Mouse (Mus musculus): ENCODE data around the gene Lrpprc. TPM values are rescaled to one million over a fixed set of nuclear protein-coding genes. Genes with fewer than 3 reads are reported as not detected.
"Not testable (repeated sequence)": the region's sequence is repeated elsewhere in the genome, so short reads cannot be mapped to it uniquely, and the experiment has no call there.

Gene Lrpprc
- polyA plus RNA-seq, 1 experiment from 2014 or later = 47.5 TPM

DNA sequence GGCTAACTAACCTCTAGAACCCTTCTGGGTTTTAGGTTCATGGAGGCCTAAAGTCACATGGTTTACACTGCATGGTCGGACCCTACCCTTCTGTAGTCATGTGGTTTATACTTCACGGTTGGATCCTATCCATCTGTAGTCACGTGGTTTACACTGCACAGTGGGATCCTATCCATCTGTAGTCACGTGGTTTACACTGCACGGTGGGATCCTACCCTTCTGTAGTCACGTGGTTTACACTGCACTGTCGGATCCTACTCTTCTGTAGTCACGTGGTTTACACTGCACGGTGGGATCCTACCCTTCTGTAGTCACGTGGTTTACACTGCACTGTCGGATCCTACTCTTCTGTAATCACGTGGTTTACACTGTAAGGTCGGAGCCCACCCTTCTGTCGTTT is 23.6 kb upstream of the Lrpprc start:
- 83% methylated on average over 14 of the region's 14 CpGs for WGBS
- H3K36me3 ChIP-seq (ENCODE audit: control insufficient read depth, insufficient read depth, low read length); H3K27me3 ChIP-seq (ENCODE audit: control insufficient read depth, insufficient read depth, low read depth, low read length); H3K9ac ChIP-seq (ENCODE audit: low read depth, low read length); H3K4me3 ChIP-seq (ENCODE audit: low read depth, low read length); ATAC-seq; H3K9me3 ChIP-seq (replicated peaks; ENCODE audit: control insufficient read depth, low read length, poor library complexity, severe bottlenecking); H3K4me2 ChIP-seq (ENCODE audit: low read length); H3K27ac ChIP-seq (ENCODE audit: low read length); H3K4me1 ChIP-seq (ENCODE audit: control insufficient read depth, insufficient read depth, low read length): not testable (repeated sequence)

DNA sequence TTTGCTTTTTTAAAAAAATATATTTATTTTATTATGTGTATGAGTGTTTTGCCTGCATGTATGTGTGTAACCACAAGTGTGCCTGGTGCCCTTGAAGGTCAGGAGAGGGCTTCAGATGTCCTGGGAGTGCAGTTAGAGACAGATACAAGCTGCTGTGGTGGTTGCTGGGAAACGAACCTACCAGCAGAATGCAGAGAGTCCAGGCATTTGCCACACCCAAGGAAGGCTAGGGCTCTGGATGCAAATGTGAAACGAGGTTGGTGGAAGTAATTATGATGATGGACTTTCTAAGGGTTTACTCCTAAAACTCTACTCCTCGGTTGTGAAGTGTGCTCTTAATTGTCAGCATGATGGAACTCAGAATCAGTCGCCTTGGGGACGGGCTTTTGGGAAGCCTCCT is 1.4 kb upstream of the Lrpprc start:
- Histone ChIP-seq H3K4me1 (ENCODE audit: control insufficient read depth, insufficient read depth, low read length) (peaks cover 20% of the 10 kb centered on the region), H3K36me3 (ENCODE audit: control insufficient read depth, insufficient read depth, low read length) (no peaks in the 10 kb centered on the region), H3K27me3 (ENCODE audit: control insufficient read depth, insufficient read depth, low read depth, low read length) (no peaks in the 10 kb centered on the region), H3K9ac (ENCODE audit: low read depth, low read length) (no peak overlapping the region), H3K4me2 (ENCODE audit: low read length) (no peak overlapping the region; the same call in 1 of the 2 replicates), H3K9me3 (replicated peaks; ENCODE audit: control insufficient read depth, low read length, poor library complexity, severe bottlenecking) (no peaks in the 10 kb centered on the region), H3K4me3 (ENCODE audit: low read depth, low read length) (no peak overlapping the region), H3K27ac (ENCODE audit: low read length) (no peak overlapping the region)
- ATAC-seq = no peak
- 53% methylated on average over 5 of the region's 5 CpGs for WGBS

GRCm38 (mm10) chr17:84791156-84791555 is 567 bp upstream of the Lrpprc start:
- Histone ChIP-seq H3K9ac (ENCODE audit: low read depth, low read length) (peak overlapping the region; percentile 85), H3K9me3 (replicated peaks; ENCODE audit: control insufficient read depth, low read length, poor library complexity, severe bottlenecking) (no peaks in the 10 kb centered on the region), H3K27ac (ENCODE audit: low read length) (peak overlapping the region; percentile 88), H3K36me3 (ENCODE audit: control insufficient read depth, insufficient read depth, low read length) (no peaks in the 10 kb centered on the region), H3K4me2 (ENCODE audit: low read length) (peak overlapping the region; percentile 80), H3K4me1 (ENCODE audit: control insufficient read depth, insufficient read depth, low read length) (peaks cover 20% of the 10 kb centered on the region), H3K27me3 (ENCODE audit: control insufficient read depth, insufficient read depth, low read depth, low read length) (no peaks in the 10 kb centered on the region), H3K4me3 (ENCODE audit: low read depth, low read length) (peak overlapping the region; percentile 98)
- WGBS = 2% methylated on average over 8 of the region's 8 CpGs
- ATAC-seq = peak; percentile 41

- peak; percentile 43; the same call in 1 of the 2 replicates for ATAC-seq
These were observed 546 bp downstream of the Lrpprc start for GRCm38 (mm10) chr17:84790043-84790442.

GRCm38 (mm10) chr17:84788376-84789125 is 2.0 kb downstream of the Lrpprc start:
- Histone ChIP-seq H3K9ac (ENCODE audit: low read depth, low read length) (no peak overlapping the region), H3K4me1 (ENCODE audit: control insufficient read depth, insufficient read depth, low read length) (peaks cover 20% of the 10 kb centered on the region), H3K27ac (ENCODE audit: low read length) (no peak overlapping the region), H3K9me3 (replicated peaks; ENCODE audit: control insufficient read depth, low read length, poor library complexity, severe bottlenecking) (no peaks in the 10 kb centered on the region), H3K36me3 (ENCODE audit: control insufficient read depth, insufficient read depth, low read length) (no peaks in the 10 kb centered on the region), H3K27me3 (ENCODE audit: control insufficient read depth, insufficient read depth, low read depth, low read length) (no peaks in the 10 kb centered on the region), H3K4me2 (ENCODE audit: low read length) (no peak overlapping the region), H3K4me3 (ENCODE audit: low read depth, low read length) (no peak overlapping the region)
- ATAC-seq = no peak
- 92% methylated on average over 20 of the region's 20 CpGs for WGBS

More at GRCm38 (mm10) chr17:84790043-84790442, 546 bp downstream of the Lrpprc start:
- H3K36me3 ChIP-seq (ENCODE audit: control insufficient read depth, insufficient read depth, low read length) = no peaks in the 10 kb centered on the region
- H3K27ac ChIP-seq (ENCODE audit: low read length) = peak overlapping the region; percentile 88
- H3K27me3 ChIP-seq (ENCODE audit: control insufficient read depth, insufficient read depth, low read depth, low read length) = no peaks in the 10 kb centered on the region
- peak overlapping the region; percentile 85 for H3K9ac ChIP-seq (ENCODE audit: low read depth, low read length)
- WGBS = under 1% methylated on average over 21 of the region's 22 CpGs
- peaks cover 20% of the 10 kb centered on the region for H3K4me1 ChIP-seq (ENCODE audit: control insufficient read depth, insufficient read depth, low read length)
- no peaks in the 10 kb centered on the region for H3K9me3 ChIP-seq (replicated peaks; ENCODE audit: control insufficient read depth, low read length, poor library complexity, severe bottlenecking)
- H3K4me2 ChIP-seq (ENCODE audit: low read length) = peak overlapping the region; percentile 80
- peak overlapping the region; percentile 98 for H3K4me3 ChIP-seq (ENCODE audit: low read depth, low read length)

DNA sequence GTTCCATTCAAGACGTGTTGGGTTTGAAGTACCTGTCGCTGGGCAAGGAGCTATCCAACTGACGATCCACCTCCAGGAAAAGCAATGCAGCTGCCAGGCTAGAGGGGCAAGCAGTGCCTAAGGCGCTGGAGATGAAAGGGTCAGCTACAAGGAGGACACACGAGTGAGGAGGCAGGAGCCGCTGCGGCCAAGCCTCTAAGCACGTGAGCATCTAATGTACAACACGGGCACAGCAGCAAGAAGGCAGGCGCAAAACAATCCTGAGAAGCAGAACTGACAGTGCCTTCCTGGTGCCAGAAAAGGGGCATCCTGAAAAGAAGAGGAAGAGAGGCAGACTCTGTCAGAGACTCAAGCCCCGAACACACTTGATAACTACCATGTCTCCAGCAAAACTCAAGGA is 3.1 kb downstream of the Lrpprc start:
- Histone ChIP-seq H3K27me3 (ENCODE audit: control insufficient read depth, insufficient read depth, low read depth, low read length) (no peaks in the 10 kb centered on the region), H3K4me2 (ENCODE audit: low read length) (no peak overlapping the region), H3K27ac (ENCODE audit: low read length) (no peak overlapping the region), H3K36me3 (ENCODE audit: control insufficient read depth, insufficient read depth, low read length) (no peaks in the 10 kb centered on the region), H3K9me3 (replicated peaks; ENCODE audit: control insufficient read depth, low read length, poor library complexity, severe bottlenecking) (no peaks in the 10 kb centered on the region), H3K4me1 (ENCODE audit: control insufficient read depth, insufficient read depth, low read length) (peaks cover 20% of the 10 kb centered on the region), H3K4me3 (ENCODE audit: low read depth, low read length) (no peak overlapping the region), H3K9ac (ENCODE audit: low read depth, low read length) (no peak overlapping the region)
- no peak for ATAC-seq
- WGBS = 95% methylated on average over 11 of the region's 11 CpGs

GRCm38 (mm10) chr17:84786911-84787310 is 3.7 kb downstream of the Lrpprc start:
- WGBS = 96% methylated on average over 8 of the region's 8 CpGs
- H3K9me3 ChIP-seq (replicated peaks; ENCODE audit: control insufficient read depth, low read length, poor library complexity, severe bottlenecking) = no peaks in the 10 kb centered on the region
- ATAC-seq = no peak
- no peak overlapping the region for H3K4me2 ChIP-seq (ENCODE audit: low read length)
- H3K9ac ChIP-seq (ENCODE audit: low read depth, low read length) = no peak overlapping the region
- H3K27ac ChIP-seq (ENCODE audit: low read length) = no peak overlapping the region
- H3K27me3 ChIP-seq (ENCODE audit: control insufficient read depth, insufficient read depth, low read depth, low read length) = no peaks in the 10 kb centered on the region
- no peaks in the 10 kb centered on the region for H3K36me3 ChIP-seq (ENCODE audit: control insufficient read depth, insufficient read depth, low read length)
- H3K4me3 ChIP-seq (ENCODE audit: low read depth, low read length) = no peak overlapping the region
- peaks cover 16% of the 10 kb centered on the region for H3K4me1 ChIP-seq (ENCODE audit: control insufficient read depth, insufficient read depth, low read length)

DNA sequence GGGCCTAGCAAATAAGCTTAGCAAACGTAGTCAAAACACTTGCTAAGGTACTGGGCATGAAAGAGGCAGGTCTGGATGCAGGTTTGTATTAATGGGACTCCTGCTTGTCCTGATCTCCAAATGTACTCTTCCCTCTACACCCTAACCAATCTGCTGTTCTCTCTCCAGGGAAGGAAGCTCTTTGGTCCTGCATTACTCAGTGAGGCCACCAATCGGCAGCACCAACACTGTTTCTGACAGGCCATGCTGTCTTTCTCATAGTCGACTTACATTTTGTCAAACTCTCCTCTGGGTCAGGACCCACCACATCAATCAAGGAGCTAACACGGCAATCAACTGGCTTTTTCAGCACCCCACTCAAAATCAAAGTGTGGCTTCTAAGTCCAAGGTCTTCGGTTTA is 5.4 kb downstream of the Lrpprc start:
- no peaks in the 10 kb centered on the region for H3K27me3 ChIP-seq (ENCODE audit: control insufficient read depth, insufficient read depth, low read depth, low read length)
- H3K9me3 ChIP-seq (replicated peaks; ENCODE audit: control insufficient read depth, low read length, poor library complexity, severe bottlenecking) = no peaks in the 10 kb centered on the region
- no peak overlapping the region for H3K27ac ChIP-seq (ENCODE audit: low read length)
- no peak for ATAC-seq
- 87% methylated on average over 5 of the region's 5 CpGs for WGBS
- no peak overlapping the region for H3K9ac ChIP-seq (ENCODE audit: low read depth, low read length)
- peaks cover 9% of the 10 kb centered on the region for H3K4me1 ChIP-seq (ENCODE audit: control insufficient read depth, insufficient read depth, low read length)
- H3K36me3 ChIP-seq (ENCODE audit: control insufficient read depth, insufficient read depth, low read length) = no peaks in the 10 kb centered on the region
- no peak overlapping the region for H3K4me2 ChIP-seq (ENCODE audit: low read length)
- H3K4me3 ChIP-seq (ENCODE audit: low read depth, low read length) = no peak overlapping the region

DNA sequence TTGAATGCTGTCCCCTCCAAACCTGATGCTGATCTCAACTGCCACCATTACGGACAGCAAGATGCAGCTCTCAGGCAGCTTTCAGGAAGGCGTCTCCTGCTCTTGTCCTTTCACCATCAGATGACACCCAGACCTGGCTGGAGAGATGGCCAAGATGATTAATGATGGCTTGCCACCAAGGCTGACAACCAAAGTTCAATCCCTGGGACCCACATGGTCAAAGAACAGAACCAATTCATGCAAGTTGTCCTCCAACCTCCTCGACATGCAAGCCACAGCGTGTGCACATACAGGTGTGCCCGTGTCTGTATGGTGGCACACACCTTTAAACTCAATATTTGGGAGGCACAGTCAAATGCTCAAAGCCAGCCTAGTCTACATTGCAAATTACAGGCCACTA is 7.1 kb downstream of the Lrpprc start:
- no peak overlapping the region for H3K9ac ChIP-seq (ENCODE audit: low read depth, low read length)
- 97% methylated on average over 5 of the region's 5 CpGs for WGBS
- no peaks in the 10 kb centered on the region for H3K36me3 ChIP-seq (ENCODE audit: control insufficient read depth, insufficient read depth, low read length)
- no peak overlapping the region for H3K4me3 ChIP-seq (ENCODE audit: low read depth, low read length)
- no peak overlapping the region for H3K27ac ChIP-seq (ENCODE audit: low read length)
- no peaks in the 10 kb centered on the region for H3K4me1 ChIP-seq (ENCODE audit: control insufficient read depth, insufficient read depth, low read length)
- no peak overlapping the region for H3K4me2 ChIP-seq (ENCODE audit: low read length)
- H3K27me3 ChIP-seq (ENCODE audit: control insufficient read depth, insufficient read depth, low read depth, low read length) = no peaks in the 10 kb centered on the region
- H3K9me3 ChIP-seq (replicated peaks; ENCODE audit: control insufficient read depth, low read length, poor library complexity, severe bottlenecking) = no peaks in the 10 kb centered on the region
- no peak for ATAC-seq

Data from midbrain, embryonic 16.5 days (tissue).